In the genomic region with DNA sequence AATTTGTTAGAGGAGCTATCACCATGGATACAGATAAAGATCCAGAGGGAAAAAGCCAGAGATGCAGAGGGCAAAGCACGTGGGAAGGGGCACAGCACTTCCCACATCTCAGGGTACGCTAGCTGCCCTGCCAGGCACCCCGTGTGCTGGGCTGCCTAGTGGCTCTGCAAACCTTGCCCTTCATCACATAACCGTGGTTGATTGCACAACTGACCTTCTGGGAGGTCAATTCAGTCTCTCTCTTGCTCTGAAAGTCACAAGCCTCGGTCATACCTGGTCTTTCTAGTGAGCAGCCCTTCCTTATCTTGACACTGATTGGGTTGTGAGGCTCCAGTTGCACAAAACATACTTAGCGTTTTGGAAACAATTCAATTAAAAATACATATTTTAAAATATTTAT, we compare ENCODE assay signal across 21 mouse cellular contexts.
DNase-seq lines count a peak whose midpoint lies in the region; ATAC-seq and TF ChIP-seq lines count a peak whose summit lies in the region.
"Had no signal": no experiment of that assay in that cellular context is flagged by ENCODE, and none has a peak within 500 bp of the region (broad histone marks: within the 10 kb centered on the region; RNA-seq: fewer than 3 reads in every experiment).

No protein-coding gene starts in this region.

- H3K9ac ChIP-seq in embryonic facial prominence, embryonic 12.5 days: no peak overlapping the region
- no peak overlapping the region for H3K9ac ChIP-seq in liver, adult 2 months (ENCODE audit: low read depth, low read length)
- H3K9ac ChIP-seq in liver, embryonic 12.5 days: no peak overlapping the region
- H3K9ac ChIP-seq: embryonic facial prominence, embryonic 15.5 days; heart, embryonic 12.5 days; hindbrain, embryonic 14.5 days; intestine, embryonic 15.5 days had no signal

- 78% methylated on average over 6 of the region's 6 CpGs for WGBS in embryonic facial prominence, embryonic 12.5 days
- WGBS in embryonic facial prominence, embryonic 10.5 days: 89% methylated on average over 6 of the region's 6 CpGs
- WGBS in liver, adult 2 months: 24% methylated on average over 6 of the region's 6 CpGs
- 44% methylated on average over 6 of the region's 6 CpGs for WGBS in liver, embryonic 12.5 days (ENCODE audit: insufficient replicate concordance)

- TF ChIP-seq POLR2A in liver, adult 2 months (IDR thresholded peaks at IDR 0.05; ENCODE audit: extremely low read depth, insufficient read depth, low read length): no peak

- no peaks in the 10 kb centered on the region for H3K79me2 ChIP-seq in liver, adult 2 months (ENCODE audit: control insufficient read depth, insufficient read depth, low read length)

- H3K36me3 ChIP-seq in embryonic facial prominence, embryonic 12.5 days: no peaks in the 10 kb centered on the region
- no peaks in the 10 kb centered on the region for H3K36me3 ChIP-seq in embryonic facial prominence, embryonic 10.5 days (replicated peaks)
- H3K36me3 ChIP-seq in liver, adult 2 months (ENCODE audit: control insufficient read depth, insufficient read depth, low read length): no peaks in the 10 kb centered on the region
- H3K36me3 ChIP-seq in liver, embryonic 12.5 days: no peaks in the 10 kb centered on the region
- H3K36me3 ChIP-seq: embryonic facial prominence, embryonic 15.5 days; forebrain, embryonic 10.5 days; heart, embryonic 12.5 days; hindbrain, embryonic 10.5 days; intestine, embryonic 15.5 days had no signal

- DNase-seq in adrenal gland, adult 2 months: peak; percentile 57
- DNase-seq in adrenal gland, postnatal 4 days (ENCODE audit: low spot score in 2 of 2): no peak
- DNase-seq in embryonic facial prominence, embryonic 10.5 days (ENCODE audit: low spot score): no peak
- DNase-seq in liver, adult 2 months (ENCODE audit: extremely low read depth, low read depth, low spot score): peak; percentile 85
- DNase-seq in cerebellum, adult 18-20 months: no peak
- DNase-seq: B cell, adult 2 months; cerebellum, adult 11-12 months; cerebellum, adult 9-11 months; cerebellum, postnatal 36 days; gastrocnemius, adult 2 months; gastrocnemius, postnatal 25 days had no signal

- no peak for ATAC-seq in embryonic facial prominence, embryonic 12.5 days (ENCODE audit: insufficient number of reproducible peaks, insufficient read depth, low FRiP score, low TSS enrichment)
- no peak for ATAC-seq in liver, embryonic 12.5 days
- ATAC-seq: forebrain, embryonic 14.5 days; intestine, embryonic 15.5 days had no signal

- H3K4me3 ChIP-seq in embryonic facial prominence, embryonic 12.5 days: no peak overlapping the region
- no peak overlapping the region for H3K4me3 ChIP-seq in embryonic facial prominence, embryonic 10.5 days
- H3K4me3 ChIP-seq in liver, adult 2 months (ENCODE audit: insufficient read depth, low read depth, low read length): no peak overlapping the region
- H3K4me3 ChIP-seq in liver, embryonic 12.5 days: no peak overlapping the region
- H3K4me3 ChIP-seq: embryonic facial prominence, embryonic 15.5 days; erythroblast, embryonic 14.5 days; forebrain, embryonic 10.5 days; gastrocnemius, adult 2 months; heart, embryonic 12.5 days; hindbrain, embryonic 10.5 days; intestine, embryonic 15.5 days had no signal

- H3K9me3 ChIP-seq in embryonic facial prominence, embryonic 12.5 days: no peaks in the 10 kb centered on the region
- no peaks in the 10 kb centered on the region for H3K9me3 ChIP-seq in embryonic facial prominence, embryonic 10.5 days
- no peaks in the 10 kb centered on the region for H3K9me3 ChIP-seq in liver, embryonic 12.5 days (replicated peaks)
- H3K9me3 ChIP-seq: embryonic facial prominence, embryonic 15.5 days; forebrain, embryonic 10.5 days; hindbrain, embryonic 10.5 days; intestine, embryonic 15.5 days had no signal

- no peaks in the 10 kb centered on the region for H3K27me3 ChIP-seq in embryonic facial prominence, embryonic 12.5 days
- H3K27me3 ChIP-seq in embryonic facial prominence, embryonic 10.5 days (replicated peaks; ENCODE audit: low read depth, poor library complexity, severe bottlenecking): no peaks in the 10 kb centered on the region
- H3K27me3 ChIP-seq in liver, adult 2 months (ENCODE audit: control insufficient read depth, insufficient read depth, low read length): no peaks in the 10 kb centered on the region
- H3K27me3 ChIP-seq in liver, embryonic 12.5 days (replicated peaks): no peaks in the 10 kb centered on the region
- H3K27me3 ChIP-seq: embryonic facial prominence, embryonic 15.5 days; heart, embryonic 12.5 days; intestine, embryonic 15.5 days had no signal

- H3K4me2 ChIP-seq in embryonic facial prominence, embryonic 12.5 days (replicated peaks): no peak overlapping the region
- H3K4me2 ChIP-seq in liver, embryonic 12.5 days: no peak overlapping the region
- H3K4me2 ChIP-seq: embryonic facial prominence, embryonic 15.5 days; heart, embryonic 12.5 days; hindbrain, embryonic 14.5 days; intestine, embryonic 15.5 days had no signal

- H3K4me1 ChIP-seq in embryonic facial prominence, embryonic 12.5 days: no peaks in the 10 kb centered on the region
- no peaks in the 10 kb centered on the region for H3K4me1 ChIP-seq in embryonic facial prominence, embryonic 10.5 days
- H3K4me1 ChIP-seq in liver, adult 2 months (ENCODE audit: control insufficient read depth, insufficient read depth, low read length): peaks cover 13% of the 10 kb centered on the region
- no peaks in the 10 kb centered on the region for H3K4me1 ChIP-seq in liver, embryonic 12.5 days
- H3K4me1 ChIP-seq: forebrain, embryonic 10.5 days; heart, embryonic 12.5 days; hindbrain, embryonic 10.5 days had no signal

- no peak for TF ChIP-seq CTCF in liver, adult 2 months (IDR thresholded peaks at IDR 0.05; ENCODE audit: low read depth, low read length)

- 0 out of 2 replicates have a peak overlapping the region, but pooled peaks have one; percentile 30 for H3K27ac ChIP-seq in embryonic facial prominence, embryonic 12.5 days
- H3K27ac ChIP-seq in embryonic facial prominence, embryonic 10.5 days (replicated peaks): no peak overlapping the region
- H3K27ac ChIP-seq in liver, adult 2 months (replicated peaks; ENCODE audit: insufficient read depth, low read depth, low read length): no peak overlapping the region
- H3K27ac ChIP-seq in liver, embryonic 12.5 days: no peak overlapping the region
- H3K27ac ChIP-seq: embryonic facial prominence, embryonic 15.5 days; forebrain, embryonic 10.5 days; gastrocnemius, adult 2 months; hindbrain, embryonic 10.5 days; hindbrain, embryonic 14.5 days; intestine, embryonic 15.5 days had no signal

Comparison
In these comparisons a context has a peak if more than half of its experiments do, and no peak if none do; other contexts are left out.
1. DNase-seq: peak in adrenal gland, adult 2 months (single experiment) and liver, adult 2 months (single experiment); none in adrenal gland, postnatal 4 days (0 of 2), embryonic facial prominence, embryonic 10.5 days (single experiment) and cerebellum, adult 18-20 months (0 of 2).